Mouse (Mus musculus) CH12F3 (cell line): Measurements from ENCODE around the gene Chst15.

Source experiments
- in situ Hi-C: fragments of 300-500 bp; cut with MboI; formaldehyde crosslinking; loops from 2 replicates; pipeline ENCODE4 v1.14.3; 2020; ENCODE audit warnings: low sequenced_read_pairs

Chst15 gene

DNA sequence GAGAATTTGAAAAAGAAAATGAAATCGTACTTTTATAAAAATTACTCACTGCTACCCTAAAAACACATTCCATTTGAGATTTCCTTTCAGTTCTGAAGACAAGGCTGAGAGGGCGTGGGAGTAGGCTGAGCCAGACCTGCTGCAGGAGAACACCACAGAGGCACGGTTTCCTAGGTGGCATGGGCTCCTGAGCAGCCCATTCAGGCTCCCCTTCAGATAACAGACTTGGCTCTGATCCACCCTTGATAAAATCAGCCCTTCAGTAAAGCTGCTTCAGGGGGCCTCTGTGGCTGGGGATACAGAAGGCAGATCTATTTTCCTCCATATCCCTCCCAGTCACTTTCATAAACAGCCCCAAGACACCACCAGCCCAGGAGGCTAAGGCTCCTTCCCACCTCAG is 19.8 kb upstream of the Chst15 start:
- in situ Hi-C loops = no loop called here

DNA sequence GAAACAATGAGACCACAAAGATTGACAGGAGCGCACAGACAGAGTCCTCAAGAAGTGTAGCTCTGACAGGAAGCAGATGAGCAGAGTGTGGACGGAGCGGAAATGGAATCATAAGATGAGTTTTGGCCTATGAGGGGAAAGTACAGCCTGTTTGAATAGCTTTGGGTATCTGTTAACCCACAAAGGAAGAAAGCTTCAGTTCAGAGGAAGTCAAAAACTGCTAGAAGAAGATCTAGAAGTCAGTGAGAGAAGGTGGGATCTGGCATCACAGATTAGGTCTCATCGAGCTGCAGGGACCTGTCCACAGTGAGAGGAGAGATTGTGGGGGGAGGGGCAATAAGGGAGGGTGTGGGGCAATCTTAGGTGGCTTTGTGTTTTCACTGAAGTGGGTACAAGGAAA is 18.3 kb upstream of the Chst15 start:
- in situ Hi-C loops = no loop called here

DNA sequence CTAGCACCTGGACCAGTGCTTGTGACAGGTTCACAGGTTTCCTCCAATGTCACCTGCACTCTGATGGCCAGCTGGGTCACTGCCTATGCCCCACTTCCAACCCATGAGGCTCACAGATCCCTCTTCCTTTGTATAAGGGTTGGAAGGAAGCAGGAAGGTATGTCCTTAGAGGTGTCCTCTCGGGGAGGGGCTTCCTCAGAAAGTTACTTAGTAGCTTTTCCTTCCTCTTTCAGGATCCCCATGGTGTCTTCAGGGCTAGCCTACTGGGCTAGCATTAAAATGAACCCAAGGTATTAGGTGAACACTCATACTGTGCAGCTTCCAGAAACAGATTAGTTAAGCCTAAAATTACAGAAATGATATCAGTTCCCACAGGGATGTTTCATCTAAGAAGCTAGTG is 16.1 kb upstream of the Chst15 start:
- in situ Hi-C loops = no loop called here

DNA sequence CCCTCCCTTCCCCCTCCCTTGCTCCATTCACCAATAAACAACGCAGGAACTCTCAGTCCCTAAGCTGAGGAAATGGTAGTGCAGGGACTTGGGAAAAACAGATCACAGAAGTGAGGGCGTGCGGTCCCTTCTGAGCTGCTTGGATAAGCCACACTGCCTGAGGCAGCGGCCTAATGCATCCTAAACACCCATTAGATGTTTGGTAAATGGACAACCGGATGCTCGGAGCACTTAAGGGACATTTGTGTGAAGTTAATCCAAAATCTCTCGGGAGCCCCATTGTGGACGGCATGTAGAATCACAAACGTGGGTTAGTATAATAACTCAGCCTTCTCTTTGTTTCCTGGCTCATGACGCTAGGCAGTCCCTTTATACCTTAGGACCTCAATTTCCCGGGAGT is 15.1 kb upstream of the Chst15 start:
- in situ Hi-C loops = no loop called here

DNA sequence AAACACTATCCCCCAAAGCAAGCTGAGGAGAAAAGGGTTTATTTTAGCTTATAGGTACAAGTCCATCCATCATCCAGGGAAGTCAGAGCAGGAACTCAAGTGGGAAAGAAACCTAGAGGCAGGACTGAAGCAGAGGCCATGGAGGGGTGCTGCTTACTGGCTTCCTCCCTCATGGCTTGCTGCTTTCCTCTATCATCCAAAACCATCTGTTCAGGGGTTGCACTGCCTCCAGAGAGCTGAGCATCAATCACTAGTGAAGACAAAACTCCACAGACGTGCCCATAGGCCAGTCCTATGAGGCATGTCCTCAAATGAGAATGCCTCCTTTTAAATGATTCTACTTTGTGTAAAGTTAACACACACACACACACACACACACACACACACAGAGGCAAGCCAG is 13.2 kb upstream of the Chst15 start:
- in situ Hi-C loops = no loop called here

DNA sequence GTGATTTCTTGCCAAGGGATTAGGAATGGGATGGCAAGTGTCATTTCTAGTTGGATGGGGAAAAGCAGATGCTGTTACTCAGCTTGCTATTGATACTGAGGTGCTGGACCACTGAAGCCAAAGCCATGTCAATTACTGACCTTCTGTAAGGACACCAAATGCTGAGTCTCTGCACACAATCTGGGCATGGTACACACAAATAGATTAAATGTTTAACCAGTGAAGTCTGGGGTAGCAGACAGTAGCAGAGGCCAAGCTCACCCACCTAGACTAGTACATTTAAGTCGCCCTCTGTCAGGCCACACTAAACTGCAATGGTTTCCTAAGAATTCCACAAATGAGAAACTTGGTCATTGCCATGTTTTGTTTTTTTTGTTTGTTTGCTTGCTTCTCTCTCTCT is 11.6 kb upstream of the Chst15 start:
- in situ Hi-C loops = no loop called here

DNA sequence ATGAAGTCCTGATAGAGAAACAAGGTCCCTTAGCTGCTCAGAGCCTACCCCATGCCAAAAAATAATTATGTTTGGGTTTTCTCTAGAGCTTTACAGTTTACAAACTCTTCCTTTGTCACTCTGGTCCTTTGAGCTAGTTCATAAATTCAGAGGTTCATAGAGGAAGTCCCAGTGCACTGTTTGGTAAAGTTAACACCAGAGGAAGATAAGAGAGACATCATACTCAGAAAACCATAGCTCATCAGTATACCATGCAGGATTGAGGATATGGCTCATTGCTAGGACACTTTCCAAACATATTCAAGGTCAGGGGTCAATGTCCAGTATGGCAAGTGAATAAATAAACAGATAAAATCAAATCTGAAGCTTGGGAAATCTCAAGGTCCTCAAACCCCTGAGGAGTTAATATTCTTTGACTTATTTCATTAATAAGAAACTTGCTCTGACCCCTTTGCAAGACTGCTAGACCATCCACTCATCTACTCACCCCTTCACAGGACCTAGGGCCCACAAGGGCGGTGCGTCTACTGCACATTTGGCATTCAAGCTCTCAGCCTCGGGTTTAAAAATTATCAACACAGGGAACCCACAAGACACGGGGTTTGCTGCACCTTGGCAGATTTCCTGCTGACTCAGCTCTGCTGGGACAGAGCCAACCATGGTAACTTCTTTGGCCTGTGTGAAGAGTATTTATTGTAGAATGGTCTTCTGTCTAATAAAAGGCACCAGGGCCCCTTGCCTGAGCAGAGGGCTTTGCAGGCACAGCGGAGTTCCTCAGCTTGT is 8.7 kb upstream of the Chst15 start:
- in situ Hi-C loops = no loop called here

DNA sequence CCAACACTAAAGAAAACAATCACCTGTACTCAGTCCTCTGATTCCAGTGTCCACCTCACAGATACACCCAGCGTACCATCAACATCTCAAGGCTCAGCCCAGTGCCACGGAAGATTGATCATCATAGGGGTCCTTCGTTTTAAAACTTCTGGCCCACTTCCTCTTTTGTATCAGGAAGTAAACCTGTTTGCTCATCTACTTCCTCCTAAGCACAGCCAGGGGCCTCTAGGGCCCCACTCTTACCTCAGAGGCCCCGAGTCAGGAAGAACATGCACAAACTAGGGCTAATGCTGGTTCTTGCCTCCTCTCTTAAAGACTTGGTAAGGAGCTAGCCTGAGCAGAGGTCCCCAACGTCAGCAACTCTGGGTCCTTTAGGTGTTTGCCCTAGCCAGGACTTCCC is 6.4 kb upstream of the Chst15 start:
- in situ Hi-C loops = no loop called here

DNA sequence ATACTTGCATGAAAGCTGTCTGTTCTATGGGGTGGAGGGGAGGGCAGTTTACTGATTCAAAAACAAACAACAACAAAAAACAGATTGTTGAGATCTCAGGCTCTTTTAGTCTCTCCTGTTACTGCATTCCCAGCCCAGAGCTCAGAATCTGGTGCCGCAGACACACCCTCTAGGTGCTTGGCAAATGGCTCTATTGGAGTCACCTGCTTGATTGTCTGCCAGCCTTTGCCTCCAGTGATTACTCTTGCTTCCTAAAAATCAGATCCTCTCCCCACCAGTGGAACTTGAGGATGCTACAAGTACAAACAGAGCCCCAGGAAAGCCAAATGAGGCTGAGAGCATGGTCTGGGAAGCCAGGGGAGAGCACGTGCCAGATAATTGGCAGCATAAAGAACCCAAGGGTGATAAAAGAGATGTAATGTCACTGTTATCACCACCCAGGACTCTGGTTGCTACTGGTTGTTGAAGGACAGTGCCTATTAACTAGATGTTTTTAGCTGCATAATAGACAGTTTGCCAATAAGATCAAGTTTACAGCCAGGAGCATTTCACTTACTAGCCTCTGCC is 4.4 kb upstream of the Chst15 start:
- in situ Hi-C loops = no loop called here

DNA sequence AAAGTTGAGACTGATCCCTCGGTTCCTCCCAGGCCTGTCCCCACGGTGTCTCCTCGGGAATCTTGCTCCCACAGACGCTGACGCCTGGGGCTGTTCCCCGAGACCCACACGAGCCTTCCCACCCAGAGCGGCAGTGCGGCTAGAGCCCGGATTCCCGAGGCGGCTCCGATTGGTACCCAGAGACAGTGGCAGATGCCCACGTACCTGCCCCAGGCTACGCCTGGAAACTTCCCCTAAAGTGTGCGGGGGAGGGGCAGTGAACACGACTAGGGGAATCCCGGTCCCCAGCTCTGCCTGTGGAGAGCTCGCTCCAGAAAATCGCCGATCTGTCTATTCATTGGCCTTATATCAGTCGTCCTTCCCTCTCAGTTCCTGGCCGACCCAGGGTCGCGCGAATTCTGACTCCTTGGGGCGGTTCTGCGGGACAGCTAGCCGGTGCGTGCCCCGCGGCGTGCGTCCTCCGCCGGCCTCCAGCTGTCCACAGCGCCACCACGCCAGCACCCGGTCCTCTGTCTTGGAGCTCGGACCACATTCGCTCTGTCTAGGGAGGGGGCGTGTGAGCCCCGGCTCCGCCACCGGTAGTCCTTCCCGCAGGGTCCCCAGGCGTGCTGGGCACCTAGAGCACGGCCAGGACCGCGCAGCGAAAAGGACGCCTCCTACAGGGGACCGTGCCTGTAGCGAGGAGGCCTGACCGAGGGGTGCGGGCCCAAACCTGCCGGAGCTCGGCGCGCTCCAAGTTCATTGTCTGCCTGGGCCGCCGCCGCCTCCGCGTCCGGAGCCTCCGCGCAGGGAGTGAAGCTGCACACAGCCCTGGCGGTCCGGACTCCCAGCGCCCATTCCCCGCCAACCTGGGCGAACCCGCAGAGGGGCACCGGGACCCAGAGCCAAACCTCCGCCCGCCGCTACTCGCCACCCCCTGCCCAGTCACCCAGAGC is 660 bp downstream of the Chst15 start:
- in situ Hi-C loops = no loop called here

DNA sequence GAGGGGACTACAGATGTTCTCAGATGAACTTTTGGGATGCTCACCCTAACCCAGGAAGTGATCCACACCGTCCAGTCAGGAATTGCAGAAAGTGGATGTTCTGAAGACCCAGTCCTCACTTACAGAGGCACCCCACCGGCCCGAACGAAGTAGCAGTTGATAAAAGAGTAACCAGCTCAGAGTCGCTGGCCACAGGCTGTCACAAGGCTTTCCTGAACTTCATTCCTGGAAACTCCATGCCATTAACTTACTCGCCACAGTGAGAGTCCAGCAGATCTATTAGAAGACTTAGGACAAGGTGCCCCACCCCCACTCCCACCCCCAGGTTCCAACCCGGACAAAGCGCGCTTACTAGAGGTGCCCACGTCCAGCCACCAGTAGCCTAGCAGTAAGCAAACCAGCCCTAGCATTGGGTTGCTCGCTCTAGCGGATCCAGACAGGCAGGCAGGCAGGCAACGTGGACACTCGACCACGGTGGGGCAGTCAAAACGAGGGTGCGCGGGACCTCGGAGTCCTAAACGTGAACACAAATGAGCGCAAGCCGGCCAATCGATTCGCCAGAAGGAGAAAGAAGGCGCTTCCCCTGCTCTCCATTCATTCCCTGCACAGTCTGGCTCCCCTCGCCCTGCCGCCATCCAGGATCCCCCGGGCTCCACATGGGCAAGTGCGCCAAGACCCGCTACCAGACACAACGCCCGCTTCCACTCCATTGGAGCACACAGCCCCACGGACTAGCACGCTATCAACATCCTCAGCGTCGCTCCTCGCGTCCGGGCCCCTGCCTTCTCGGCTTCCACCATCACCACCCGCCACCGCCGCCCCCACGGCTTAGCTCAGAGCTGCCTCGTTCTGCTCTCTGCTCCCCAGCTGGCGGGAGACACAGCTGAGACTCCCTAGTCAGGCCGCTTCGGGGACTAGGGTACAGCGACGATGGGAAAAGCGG is 1.6 kb downstream of the Chst15 start:
- in situ Hi-C loops = no loop called here

DNA sequence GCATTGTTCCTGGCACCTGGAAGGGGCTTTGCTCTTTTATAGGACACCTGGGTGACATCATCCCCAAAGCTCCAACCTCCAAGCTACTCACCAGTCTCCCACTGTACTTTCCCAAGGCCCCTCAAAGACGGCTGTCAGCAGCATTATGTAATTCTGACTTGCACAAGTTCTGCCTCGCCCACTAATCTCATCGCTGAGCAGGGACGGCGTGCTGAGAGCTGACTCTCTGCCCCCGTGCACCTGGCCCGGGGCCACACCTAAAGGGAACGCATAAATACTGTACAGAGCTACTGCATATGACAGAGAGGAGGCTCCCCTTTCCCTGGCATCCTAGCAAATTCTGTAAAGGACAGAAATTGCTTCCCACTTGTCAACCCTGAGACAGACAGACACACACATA is 4.6 kb downstream of the Chst15 start:
- in situ Hi-C loops = no loop called here

DNA sequence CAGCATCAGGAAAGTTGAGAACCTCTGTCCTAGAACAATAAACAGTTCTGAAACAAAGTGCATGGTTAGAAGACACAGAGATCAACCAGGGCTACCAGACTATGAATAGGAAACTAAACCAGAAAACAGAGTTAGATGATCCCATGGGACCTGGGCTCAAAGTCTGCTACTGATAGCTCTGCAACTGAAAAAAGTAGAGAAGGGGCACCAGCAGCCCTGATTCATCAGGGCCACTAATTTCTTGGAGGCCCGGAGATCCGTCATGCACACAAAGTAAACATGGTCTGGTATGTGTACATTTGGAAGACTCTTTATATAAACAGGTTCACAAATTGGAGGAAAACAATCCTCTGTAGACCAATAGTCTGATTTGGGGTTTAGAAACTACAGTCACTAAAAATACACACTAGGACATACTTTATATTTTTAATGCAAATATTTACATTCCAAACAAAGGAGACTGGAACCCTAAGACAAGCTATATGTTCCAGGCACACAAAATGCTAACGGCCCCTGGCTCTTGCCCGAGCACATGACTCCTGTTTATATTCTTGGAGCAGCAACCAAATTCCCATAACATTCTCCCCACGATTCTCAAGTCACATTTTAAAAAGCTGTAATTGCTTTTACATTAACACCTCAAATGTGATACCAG is 8.4 kb downstream of the Chst15 start:
- in situ Hi-C loops = no loop called here

DNA sequence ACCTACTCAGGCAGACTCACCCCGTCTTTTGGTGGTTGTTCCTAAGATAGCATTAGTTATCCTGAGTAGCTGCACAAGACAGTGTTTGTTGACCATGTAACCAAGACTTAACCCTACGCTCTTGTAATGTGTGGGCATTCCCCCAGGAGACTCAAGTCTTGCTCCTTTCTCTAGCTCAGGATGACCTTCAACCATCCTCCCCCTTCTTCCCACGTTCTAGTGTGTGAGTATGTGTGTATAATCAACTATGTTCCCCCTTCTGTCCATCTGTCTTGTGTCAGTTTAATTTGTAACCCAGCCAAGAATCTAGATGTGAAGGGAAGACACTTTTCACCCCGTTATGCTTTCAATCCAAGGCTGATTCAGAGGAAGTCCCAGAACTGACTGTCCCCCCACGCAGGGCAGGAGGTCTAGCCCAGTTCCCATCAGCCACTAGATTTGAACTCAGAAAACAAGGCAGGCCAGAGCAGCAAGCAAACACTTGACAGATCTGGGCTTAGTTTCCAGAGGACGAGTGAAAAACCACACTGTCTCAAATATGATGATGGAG is 9.2 kb downstream of the Chst15 start:
- in situ Hi-C loops = no loop called here

DNA sequence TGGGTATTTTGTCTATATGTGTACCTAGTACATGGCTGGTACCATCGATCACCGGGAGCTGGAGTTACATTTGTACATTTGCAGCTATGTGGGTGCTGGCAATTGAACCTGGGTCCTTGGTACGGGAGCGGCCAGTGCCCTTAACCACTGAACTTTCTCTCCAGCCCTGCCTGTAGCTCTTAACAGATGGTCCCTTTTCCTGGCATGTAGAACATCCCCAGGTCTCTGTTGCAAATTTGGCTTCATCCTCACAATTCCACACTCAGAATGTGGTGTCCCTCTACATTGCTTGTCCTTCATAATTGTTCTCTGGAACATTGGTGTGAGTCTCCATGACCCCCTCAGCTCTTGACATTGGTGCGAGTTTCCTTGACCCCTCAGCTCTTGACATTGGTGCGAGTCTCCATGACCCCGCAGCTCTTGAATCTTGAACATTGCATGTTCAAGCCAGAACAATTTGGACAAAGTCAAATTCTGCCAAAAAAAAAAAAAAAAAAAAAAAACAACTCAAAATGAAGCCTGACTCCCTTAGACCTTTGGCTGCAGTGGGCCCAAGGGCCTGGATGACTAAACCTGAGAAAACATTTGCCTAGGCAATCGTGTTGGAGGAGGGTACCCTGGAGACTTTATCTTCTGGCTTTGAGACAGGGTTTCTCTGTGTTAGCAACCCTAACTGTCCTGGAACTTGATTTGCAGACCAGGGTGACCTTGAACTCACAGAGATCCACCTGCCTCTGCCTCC is 10.2 kb downstream of the Chst15 start:
- in situ Hi-C loops = no loop called here

DNA sequence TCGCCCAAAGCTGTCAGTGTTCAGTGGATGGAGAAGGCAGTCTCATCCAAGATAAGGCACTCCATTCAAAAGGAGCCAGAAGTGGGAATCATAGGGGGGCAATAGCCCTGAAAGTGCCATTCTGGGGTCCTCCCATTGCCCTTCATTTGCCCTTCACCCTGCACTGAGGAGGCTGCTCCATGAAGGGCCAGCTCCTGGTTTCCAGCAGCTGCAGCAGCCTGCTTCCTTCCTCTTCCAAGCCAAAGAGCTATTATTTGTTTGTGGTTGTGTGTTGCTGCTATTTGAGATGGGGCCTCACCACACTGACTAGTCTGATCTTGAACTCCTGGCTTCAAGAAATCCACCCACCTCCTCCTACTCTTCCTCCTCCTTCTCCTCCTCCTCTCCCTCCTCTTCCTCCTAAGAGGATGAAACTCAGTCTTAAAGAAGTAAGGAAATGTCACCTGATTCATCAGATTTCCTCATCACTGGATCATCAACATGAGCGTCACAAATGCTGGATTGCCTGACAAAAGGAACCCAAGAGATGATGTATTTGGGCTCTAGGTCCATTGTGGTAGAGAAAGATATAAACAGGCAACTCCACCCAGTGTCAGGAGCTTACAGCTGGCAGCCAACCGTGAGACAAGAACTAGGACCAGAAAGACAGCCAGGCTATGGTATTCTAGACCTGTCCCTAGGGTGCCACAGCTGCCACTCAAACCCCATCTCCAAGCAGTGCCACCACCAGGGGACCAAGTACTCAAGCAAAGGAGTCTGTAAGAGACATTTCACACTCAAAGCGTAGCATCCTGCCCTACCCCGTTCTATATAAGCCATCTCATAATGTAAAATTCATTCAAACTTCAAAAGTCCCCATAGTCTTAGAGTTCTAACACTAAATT is 11.3 kb downstream of the Chst15 start:
- in situ Hi-C loops = no loop called here

DNA sequence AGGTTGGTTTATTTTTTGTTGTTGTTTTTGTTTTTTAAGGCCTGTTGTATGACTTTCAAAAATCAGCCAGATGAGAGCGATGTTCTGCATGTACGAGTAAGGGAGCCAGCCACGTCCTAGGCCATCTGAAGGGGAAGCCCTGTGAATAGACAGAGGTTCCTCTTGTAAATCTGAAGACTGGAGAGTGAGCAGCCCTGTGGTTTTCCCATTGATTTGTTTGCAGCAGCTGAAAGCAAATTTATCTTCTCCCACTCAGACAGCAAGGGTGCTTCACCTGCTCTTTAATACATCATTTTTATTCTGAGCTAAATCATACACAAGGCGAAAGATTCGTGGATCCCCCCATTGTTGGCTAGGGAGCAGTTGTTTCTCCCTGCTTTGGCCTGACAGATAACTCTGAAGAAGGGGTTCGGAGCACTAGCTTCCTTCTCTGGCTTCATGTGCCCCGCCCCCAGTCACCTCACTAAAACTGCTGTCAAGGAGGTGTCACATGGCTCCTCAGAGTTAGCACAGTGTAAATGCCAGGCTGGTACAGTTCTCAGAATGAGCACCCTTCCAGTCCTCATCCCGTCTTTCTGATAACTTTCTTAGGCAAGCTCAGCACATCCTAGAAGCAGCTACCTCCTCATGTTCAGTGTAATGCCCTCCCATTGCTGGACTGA is 12.5 kb downstream of the Chst15 start:
- in situ Hi-C loops = no loop called here

DNA sequence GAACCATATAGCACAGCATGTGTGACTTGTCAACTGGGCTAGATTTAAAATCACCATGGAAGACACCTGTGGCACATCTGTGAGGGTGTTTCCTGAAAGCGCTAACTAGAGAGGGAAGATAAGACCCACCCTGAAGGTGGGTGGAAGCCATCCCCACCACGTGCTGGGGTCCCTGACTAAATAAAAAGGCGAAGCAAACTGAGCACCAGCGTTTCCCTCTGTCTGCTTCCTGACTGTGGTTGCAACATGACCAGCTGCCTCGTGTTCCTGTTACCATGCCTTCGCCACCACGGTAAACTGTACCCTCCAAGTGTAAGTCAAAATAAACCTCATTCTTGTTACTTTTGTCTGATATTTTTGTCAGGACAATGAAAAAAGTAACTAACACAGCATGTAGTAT is 13.0 kb downstream of the Chst15 start:
- in situ Hi-C loops = no loop called here
